Mouse (Mus musculus): ENCODE measurements around the gene Fis1. TPM values are rescaled to one million over a fixed set of nuclear protein-coding genes. Genes with fewer than 3 reads are reported as not detected.
"Not testable (repeated sequence)": the region's sequence is repeated elsewhere in the genome, so short reads cannot be mapped to it uniquely, and the experiment has no call there.

Gene Fis1
- polyA plus RNA-seq, 1 experiment from 2014 or later, result 255 TPM

- H3K27me3 ChIP-seq (ENCODE audit: control insufficient read depth, insufficient read depth, low read length), result no peaks in the 10 kb centered on the region
- H3K36me3 ChIP-seq (ENCODE audit: control insufficient read depth, insufficient read depth, low read length), result no peaks in the 10 kb centered on the region
- H3K4me3 ChIP-seq (ENCODE audit: low read depth, low read length), result no peak overlapping the region
- DNase-seq (ENCODE audit: low spot score) (no peak), ATAC-seq (ENCODE audit: low FRiP score, low TSS enrichment) (no peak)
- WGBS, result 76% methylated on average over 12 of the region's 12 CpGs
- no peak overlapping the region for H3K27ac ChIP-seq (replicated peaks)
- no peaks in the 10 kb centered on the region for H3K9me3 ChIP-seq (ENCODE audit: control insufficient read depth, low read length)
- TF ChIP-seq CTCF (IDR thresholded peaks at IDR 0.05; ENCODE audit: low read depth), result no peak
- no peak for TF ChIP-seq EP300 (optimal IDR thresholded peaks at IDR 0.05)
- no peak overlapping the region for H3K4me2 ChIP-seq (replicated peaks; ENCODE audit: low read depth)
- H3K9ac ChIP-seq (ENCODE audit: low read length), result no peak overlapping the region
- no peaks in the 10 kb centered on the region for H3K4me1 ChIP-seq (replicated peaks; ENCODE audit: control insufficient read depth, insufficient read depth)
Observed at GRCm38 (mm10) chr5:136945084-136945483, 8.0 kb upstream of the Fis1 start.

GRCm38 (mm10) chr5:136947874-136948273, 5.2 kb upstream of the Fis1 start:
- no peak overlapping the region for H3K4me2 ChIP-seq (replicated peaks; ENCODE audit: low read depth)
- H3K4me3 ChIP-seq (ENCODE audit: low read depth, low read length), result no peak overlapping the region
- no peaks in the 10 kb centered on the region for H3K27me3 ChIP-seq (ENCODE audit: control insufficient read depth, insufficient read depth, low read length)
- no peak overlapping the region for H3K9ac ChIP-seq (ENCODE audit: low read length)
- no peaks in the 10 kb centered on the region for H3K9me3 ChIP-seq (ENCODE audit: control insufficient read depth, low read length)
- no peaks in the 10 kb centered on the region for H3K4me1 ChIP-seq (replicated peaks; ENCODE audit: control insufficient read depth, insufficient read depth)
- no peak overlapping the region for H3K27ac ChIP-seq (replicated peaks)
- H3K36me3 ChIP-seq (ENCODE audit: control insufficient read depth, insufficient read depth, low read length), result no peaks in the 10 kb centered on the region
- ATAC-seq (ENCODE audit: low FRiP score, low TSS enrichment) (no peak), DNase-seq (ENCODE audit: low spot score) (no peak)
- TF ChIP-seq CTCF (IDR thresholded peaks at IDR 0.05; ENCODE audit: low read depth), result no peak
- no peak for TF ChIP-seq EP300 (optimal IDR thresholded peaks at IDR 0.05)

- not testable (repeated sequence) for H3K36me3 ChIP-seq (ENCODE audit: control insufficient read depth, insufficient read depth, low read length); H3K27ac ChIP-seq (replicated peaks); DNase-seq (ENCODE audit: low spot score); ATAC-seq (ENCODE audit: low FRiP score, low TSS enrichment); H3K4me2 ChIP-seq (replicated peaks; ENCODE audit: low read depth); H3K9me3 ChIP-seq (ENCODE audit: control insufficient read depth, low read length); H3K4me3 ChIP-seq (ENCODE audit: low read depth, low read length); H3K27me3 ChIP-seq (ENCODE audit: control insufficient read depth, insufficient read depth, low read length); H3K9ac ChIP-seq (ENCODE audit: low read length); H3K4me1 ChIP-seq (replicated peaks; ENCODE audit: control insufficient read depth, insufficient read depth)
- 76% methylated on average over 14 of the region's 14 CpGs for WGBS
Observed at GRCm38 (mm10) chr5:136949551-136950336, 3.3 kb upstream of the Fis1 start.

GRCm38 (mm10) chr5:136950521-136950920, 2.6 kb upstream of the Fis1 start:
- H3K4me2 ChIP-seq (replicated peaks; ENCODE audit: low read depth), result no peak overlapping the region
- DNase-seq (ENCODE audit: low spot score) (no peak), ATAC-seq (ENCODE audit: low FRiP score, low TSS enrichment) (no peak)
- no peak overlapping the region for H3K4me3 ChIP-seq (ENCODE audit: low read depth, low read length)
- H3K27me3 ChIP-seq (ENCODE audit: control insufficient read depth, insufficient read depth, low read length), result no peaks in the 10 kb centered on the region
- TF ChIP-seq CTCF (IDR thresholded peaks at IDR 0.05; ENCODE audit: low read depth) (no peak), EP300 (optimal IDR thresholded peaks at IDR 0.05) (no peak)
- H3K9ac ChIP-seq (ENCODE audit: low read length), result no peak overlapping the region
- WGBS, result 90% methylated on average over 6 of the region's 6 CpGs
- H3K4me1 ChIP-seq (replicated peaks; ENCODE audit: control insufficient read depth, insufficient read depth), result 0 out of 2 replicates have a peak, but pooled peaks cover 3% of the 10 kb centered on the region
- H3K27ac ChIP-seq (replicated peaks), result no peak overlapping the region
- H3K36me3 ChIP-seq (ENCODE audit: control insufficient read depth, insufficient read depth, low read length), result no peaks in the 10 kb centered on the region
- no peaks in the 10 kb centered on the region for H3K9me3 ChIP-seq (ENCODE audit: control insufficient read depth, low read length)

GRCm38 (mm10) chr5:136952153-136952552, 922 bp upstream of the Fis1 start:
- ATAC-seq (ENCODE audit: low FRiP score, low TSS enrichment) (no peak), DNase-seq (ENCODE audit: low spot score) (no peak)
- Histone ChIP-seq H3K4me2 (replicated peaks; ENCODE audit: low read depth) (no peak overlapping the region), H3K9me3 (ENCODE audit: control insufficient read depth, low read length) (no peaks in the 10 kb centered on the region), H3K36me3 (ENCODE audit: control insufficient read depth, insufficient read depth, low read length) (no peaks in the 10 kb centered on the region), H3K4me1 (replicated peaks; ENCODE audit: control insufficient read depth, insufficient read depth) (0 out of 2 replicates have a peak, but pooled peaks cover 3% of the 10 kb centered on the region), H3K27me3 (ENCODE audit: control insufficient read depth, insufficient read depth, low read length) (no peaks in the 10 kb centered on the region), H3K27ac (replicated peaks) (no peak overlapping the region), H3K4me3 (ENCODE audit: low read depth, low read length) (no peak overlapping the region), H3K9ac (ENCODE audit: low read length) (no peak overlapping the region)
- TF ChIP-seq CTCF (IDR thresholded peaks at IDR 0.05; ENCODE audit: low read depth) (no peak), EP300 (optimal IDR thresholded peaks at IDR 0.05) (no peak)
- 75% methylated on average over 4 of the region's 4 CpGs for WGBS

- Histone ChIP-seq H3K4me1 (replicated peaks; ENCODE audit: control insufficient read depth, insufficient read depth) (0 out of 2 replicates have a peak, but pooled peaks cover 3% of the 10 kb centered on the region), H3K27ac (replicated peaks) (peak overlapping the region; percentile 84), H3K27me3 (ENCODE audit: control insufficient read depth, insufficient read depth, low read length) (no peaks in the 10 kb centered on the region), H3K36me3 (ENCODE audit: control insufficient read depth, insufficient read depth, low read length) (no peaks in the 10 kb centered on the region), H3K9ac (ENCODE audit: low read length) (peak overlapping the region; percentile 73), H3K4me3 (ENCODE audit: low read depth, low read length) (peak overlapping the region; percentile 71), H3K4me2 (replicated peaks; ENCODE audit: low read depth) (peak overlapping the region; percentile 60), H3K9me3 (ENCODE audit: control insufficient read depth, low read length) (no peaks in the 10 kb centered on the region)
- TF ChIP-seq EP300 (optimal IDR thresholded peaks at IDR 0.05) (no peak), CTCF (IDR thresholded peaks at IDR 0.05; ENCODE audit: low read depth) (no peak)
- DNase-seq (ENCODE audit: low spot score), result no peak
- 2% methylated on average over 12 of the region's 12 CpGs for WGBS
- ATAC-seq (ENCODE audit: low FRiP score, low TSS enrichment), result peak; percentile 31; the same call in 1 of the 2 replicates
Observed at GRCm38 (mm10) chr5:136953440-136953951, 421 bp downstream of the Fis1 start.

Data from stomach, postnatal 0 days (tissue).